Mouse (Mus musculus) ES-CJ7 (cell line): ENCODE results near the gene Rtca.

Experiments
- DNase-seq: peaks from one replicate; pipeline ENCODE4 v3.0.0; 2011; ENCODE audit warnings: low read depth, low spot score

Gene Rtca

GRCm38 (mm10) chr3:116507772-116508351, at the start of gene Rtca:
Rtca (minus strand) TSS chr3:116508208.
- DNase-seq, result peak; percentile 98

GRCm38 (mm10) chr3:116551362-116551761, 43.4 kb upstream of the Rtca start:
- no peak for DNase-seq

- no peak for DNase-seq
These were observed 39.4 kb upstream of the Rtca start for GRCm38 (mm10) chr3:116547430-116547829.

GRCm38 (mm10) chr3:116542532-116542931, 34.5 kb upstream of the Rtca start:
- no peak for DNase-seq

DNA sequence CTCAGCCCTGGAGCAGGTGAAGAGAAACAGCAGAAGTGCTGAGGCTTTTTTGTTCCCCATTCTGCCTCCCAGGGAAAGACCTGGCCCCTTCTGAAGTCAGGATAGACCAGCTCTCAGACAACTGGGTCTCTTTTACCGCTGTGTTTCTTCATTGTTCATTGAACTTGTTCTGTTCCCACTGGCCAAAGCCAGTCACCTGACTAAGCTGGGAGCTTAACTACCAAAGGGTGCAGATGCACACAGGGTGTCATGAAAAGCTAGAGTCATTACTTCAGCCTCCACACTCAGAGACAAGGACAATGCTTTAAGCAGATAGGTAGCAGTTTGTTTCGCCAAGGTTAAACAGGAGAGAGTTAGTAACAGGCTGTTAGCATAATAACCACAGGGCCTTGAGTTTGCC, 34.1 kb upstream of the Rtca start:
- no peak for DNase-seq

DNA sequence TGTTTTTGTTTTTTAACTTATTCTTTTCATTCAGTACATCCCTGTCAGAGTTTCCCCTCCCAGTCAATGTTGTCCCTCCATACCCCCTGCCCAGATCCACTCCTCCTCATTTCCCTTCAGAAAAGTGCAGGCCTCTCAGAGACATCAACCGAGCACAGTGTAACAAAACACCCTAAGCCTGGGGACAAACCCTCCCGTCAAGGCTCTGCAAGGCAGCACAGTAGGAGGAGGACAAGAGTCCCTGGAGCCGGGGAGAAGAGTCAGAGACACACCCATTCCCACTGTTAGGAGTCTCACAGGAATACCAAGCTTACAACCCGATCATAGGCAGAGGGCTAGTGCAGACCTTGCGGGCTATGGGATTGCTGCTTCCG, 29.2 kb upstream of the Rtca start:
- no peak for DNase-seq

DNA sequence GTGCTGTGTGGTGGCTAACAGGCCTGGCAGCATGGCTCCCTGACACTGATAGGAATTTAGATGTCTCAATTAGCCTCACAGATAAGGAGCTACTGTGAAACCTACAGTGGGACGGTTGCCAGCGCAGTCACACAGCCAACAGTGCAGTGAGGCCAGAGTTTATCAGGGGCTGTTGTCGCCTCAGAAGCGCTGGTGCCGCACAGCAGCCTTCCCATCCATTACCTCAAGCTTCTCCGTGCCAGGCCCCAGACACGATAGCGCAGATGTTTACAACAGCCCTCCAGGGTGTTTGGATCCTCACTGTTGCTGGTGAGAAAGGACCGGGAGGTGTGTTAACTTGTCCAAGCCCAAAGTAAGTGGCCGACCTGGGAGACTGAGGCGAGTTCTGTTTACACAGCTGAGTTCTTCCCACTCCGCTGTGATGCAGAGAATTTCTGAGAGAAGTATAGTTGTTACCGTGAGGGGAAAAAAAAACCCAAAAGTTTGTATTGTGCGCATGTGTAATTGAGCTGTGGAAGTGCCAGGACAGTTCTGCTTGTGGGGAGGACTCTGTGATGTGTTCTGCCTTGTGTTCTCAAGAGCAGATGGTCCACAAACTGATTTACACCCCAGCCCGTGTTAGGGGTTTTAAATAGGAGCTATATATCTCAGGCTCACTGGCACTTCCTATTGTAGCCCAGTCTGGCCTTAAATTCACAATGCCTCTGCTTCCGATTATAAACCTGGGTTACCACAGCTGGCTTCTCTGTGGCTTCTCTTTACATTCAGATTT, 28.6 kb upstream of the Rtca start:
- DNase-seq, result no peak

GRCm38 (mm10) chr3:116530826-116531225, 22.8 kb upstream of the Rtca start:
- no peak for DNase-seq

DNA sequence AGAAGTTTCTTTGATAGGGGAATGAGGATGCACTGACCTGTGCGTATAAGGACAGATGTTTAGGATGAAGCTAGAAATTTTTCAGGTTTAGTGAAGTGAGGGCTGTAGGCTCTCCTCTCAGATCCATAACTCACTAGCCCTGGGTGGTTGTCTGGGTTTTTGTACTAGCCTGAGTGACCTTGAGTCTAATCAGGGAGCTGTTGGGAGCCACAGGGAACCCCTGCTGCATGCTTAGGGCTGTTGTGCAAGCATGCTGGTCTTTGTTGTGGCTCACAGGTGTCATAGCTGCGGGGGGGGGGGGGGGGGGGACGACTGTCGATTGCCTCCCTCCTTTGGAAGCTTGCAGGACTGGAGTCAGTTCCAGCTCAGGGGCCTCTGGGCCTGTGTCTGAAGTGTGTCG, 21.7 kb upstream of the Rtca start:
- DNase-seq, result no peak

GRCm38 (mm10) chr3:116520141-116520761, 12.2 kb upstream of the Rtca start:
- DNase-seq, result no peak

- DNase-seq, result peak; percentile 94
These were observed 5.1 kb upstream of the Rtca start, which contains the start of gene Dbt for GRCm38 (mm10) chr3:116512904-116513716. Dbt (plus strand) TSS chr3:116513070.

- DNase-seq, result peak; percentile 83
These were observed 4.3 kb upstream of the Rtca start for GRCm38 (mm10) chr3:116512151-116512903.

GRCm38 (mm10) chr3:116495671-116496070, 12.3 kb downstream of the Rtca start:
- DNase-seq, result no peak

DNA sequence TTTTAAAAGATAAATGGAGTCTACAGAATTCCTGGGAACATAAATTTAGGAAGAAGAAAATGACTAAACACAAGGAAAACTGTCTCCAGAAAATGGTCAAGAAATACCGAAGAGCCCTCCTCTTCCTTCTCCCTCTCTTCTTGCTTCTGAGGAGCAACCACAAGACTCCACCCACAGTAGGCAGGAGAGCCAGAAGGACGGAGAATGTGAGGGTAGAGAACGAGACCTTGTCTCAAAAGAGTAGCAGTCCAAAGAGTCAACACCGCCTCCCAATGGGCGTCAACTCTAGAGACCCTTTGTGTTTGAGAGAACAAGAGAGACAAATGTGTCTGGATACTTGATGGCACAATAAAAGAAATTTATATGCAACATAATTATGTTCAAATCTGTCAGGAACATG, 14.3 kb downstream of the Rtca start:
- no peak for DNase-seq

DNA sequence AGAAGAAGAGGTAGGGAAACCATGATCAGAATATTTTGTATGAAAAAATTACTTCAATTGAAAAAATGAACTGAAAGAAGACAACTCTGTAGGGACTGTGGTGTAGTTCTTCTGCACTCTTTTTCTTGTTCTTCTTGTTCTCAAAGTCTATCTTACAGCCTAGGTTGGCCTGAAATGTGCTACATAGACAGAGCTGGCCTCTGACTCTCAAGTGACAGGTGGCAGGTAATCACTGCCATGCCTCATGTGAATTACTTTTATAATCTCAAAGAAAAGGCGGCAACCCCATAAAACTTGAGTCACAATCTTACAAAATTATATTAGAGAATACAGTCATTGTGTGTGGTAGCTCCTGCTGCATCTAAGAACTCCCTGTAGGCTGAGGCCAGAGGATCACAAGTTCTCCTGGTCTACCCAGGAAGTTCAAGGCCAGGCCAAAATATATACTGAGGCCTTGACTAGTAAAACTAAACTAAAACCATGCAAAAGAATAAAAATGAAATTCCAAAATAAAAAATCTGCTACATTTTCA, 16.0 kb downstream of the Rtca start:
- no peak for DNase-seq

DNA sequence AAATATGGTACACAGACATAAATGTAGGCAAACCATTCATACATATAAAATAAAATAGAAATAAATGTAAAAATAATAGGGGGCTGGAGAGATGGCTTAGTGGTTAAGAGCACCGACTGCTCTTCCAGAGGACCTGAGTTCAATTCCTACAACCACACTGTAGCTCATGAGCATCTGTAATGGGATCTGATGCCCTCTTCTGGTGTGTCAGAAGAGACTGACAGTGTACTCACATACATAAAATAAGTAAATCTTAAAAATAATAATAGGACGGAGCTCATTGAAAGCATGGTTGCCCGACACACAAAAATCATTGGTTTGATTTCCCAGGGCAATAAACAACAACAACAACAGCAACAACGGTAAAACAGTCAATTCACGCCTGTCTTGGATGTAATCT, 17.1 kb downstream of the Rtca start:
- no peak for DNase-seq

GRCm38 (mm10) chr3:116483271-116483670, 24.7 kb downstream of the Rtca start:
- no peak for DNase-seq

- no peak for DNase-seq
These were observed 25.3 kb downstream of the Rtca start for GRCm38 (mm10) chr3:116482724-116483123.

DNA sequence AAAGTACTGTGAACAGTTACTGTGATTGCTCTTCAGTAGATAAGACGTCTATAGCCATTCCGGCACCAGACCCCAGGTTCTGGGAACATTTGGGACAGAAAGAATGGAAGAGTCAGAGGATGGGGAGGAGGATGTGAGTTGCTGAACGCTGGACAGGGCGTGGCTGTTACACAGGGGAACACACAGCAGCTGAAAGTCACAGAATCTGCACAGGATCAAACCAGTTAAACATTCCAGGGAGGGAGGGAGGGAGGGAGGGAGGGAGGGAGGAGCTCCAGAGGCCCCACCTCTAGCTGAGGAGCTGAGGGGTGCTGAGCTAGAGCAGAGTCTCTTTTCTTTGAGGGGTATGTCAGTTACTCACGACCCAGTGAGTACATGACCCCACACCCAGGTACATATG, 27.1 kb downstream of the Rtca start:
- DNase-seq, result peak; percentile 70

DNA sequence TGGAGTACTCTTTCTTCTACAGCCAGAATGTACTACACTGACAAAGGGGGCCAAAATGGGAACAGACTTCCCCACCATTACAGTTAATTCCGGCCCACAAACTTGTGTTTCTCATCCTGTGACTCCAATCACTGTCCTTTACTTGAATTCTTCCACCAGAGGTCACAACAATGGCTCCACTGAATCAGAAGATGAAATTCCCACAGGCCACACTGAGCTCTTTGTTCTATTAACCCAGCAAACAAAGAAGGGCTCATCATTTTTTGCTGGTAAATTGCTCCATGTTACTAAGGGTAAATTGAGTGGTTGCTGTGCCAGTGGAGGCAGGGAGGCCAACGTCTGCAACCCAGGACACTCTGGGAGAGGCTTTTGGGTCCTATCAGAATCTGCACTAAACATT, 27.9 kb downstream of the Rtca start:
- no peak for DNase-seq

DNA sequence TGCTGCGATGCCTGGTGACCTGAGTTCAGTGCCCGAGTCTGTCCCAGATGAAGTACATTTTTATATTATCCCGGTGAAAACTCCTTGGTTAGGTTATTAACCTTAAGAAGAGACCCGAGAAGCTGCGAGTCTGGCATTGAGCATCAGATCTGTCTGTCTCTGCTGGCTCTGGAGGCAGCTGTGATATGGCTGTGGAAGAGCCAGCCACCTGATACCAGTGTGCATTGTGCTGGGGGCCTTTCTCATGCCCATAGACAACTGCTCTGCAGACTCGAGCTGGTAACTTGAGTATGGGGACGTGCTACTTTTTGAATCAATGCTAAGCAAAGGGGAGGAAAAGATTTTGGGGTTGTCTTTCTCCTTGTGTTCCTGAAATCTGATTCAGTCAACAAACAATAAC, 30.7 kb downstream of the Rtca start:
- no peak for DNase-seq
